Mouse (Mus musculus): ENCODE measurements around the gene Fam110a.

Fam110a gene

DNA sequence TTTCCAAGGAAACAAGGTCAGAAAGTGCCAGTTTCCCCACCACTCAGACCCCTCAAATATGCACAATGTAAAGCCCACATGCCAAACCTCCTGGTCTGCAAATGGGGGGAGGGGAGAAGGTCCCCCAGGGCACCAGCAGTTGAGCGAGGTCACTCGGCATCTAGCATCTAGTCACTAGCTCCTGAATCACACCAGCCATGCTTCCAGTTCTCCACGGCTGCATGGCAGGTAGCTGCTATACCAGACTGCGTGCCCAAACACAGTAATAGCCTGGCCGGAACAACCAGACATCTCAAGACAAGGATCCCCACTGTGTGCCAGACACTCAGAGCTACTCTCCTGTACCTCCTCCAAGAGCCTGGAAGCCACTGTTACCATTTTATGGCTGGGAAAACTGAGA lies 8.3 kb downstream of the Fam110a start:
- no peaks in the 10 kb centered on the region for H3K9me3 ChIP-seq (ENCODE audit: low read length)
- H3K36me3 ChIP-seq (ENCODE audit: insufficient read depth, low read length), result peaks cover 38% of the 10 kb centered on the region
- peaks cover 70% of the 10 kb centered on the region for H3K27me3 ChIP-seq (ENCODE audit: insufficient read depth, low read length)
- H3K4me3 ChIP-seq (replicated peaks; ENCODE audit: low read length), result no peak overlapping the region
- TF ChIP-seq POU5F1 (IDR thresholded peaks at IDR 0.05; ENCODE audit: borderline replicate concordance, low read length) (no peak), NANOG (IDR thresholded peaks at IDR 0.05; ENCODE audit: borderline replicate concordance, low read length) (no peak), CTCF (conservative IDR thresholded peaks at IDR 0.05; ENCODE audit: low read length) (no peak)
- peaks cover 77% of the 10 kb centered on the region for H3K4me1 ChIP-seq (replicated peaks; ENCODE audit: low read depth, low read length)

DNA sequence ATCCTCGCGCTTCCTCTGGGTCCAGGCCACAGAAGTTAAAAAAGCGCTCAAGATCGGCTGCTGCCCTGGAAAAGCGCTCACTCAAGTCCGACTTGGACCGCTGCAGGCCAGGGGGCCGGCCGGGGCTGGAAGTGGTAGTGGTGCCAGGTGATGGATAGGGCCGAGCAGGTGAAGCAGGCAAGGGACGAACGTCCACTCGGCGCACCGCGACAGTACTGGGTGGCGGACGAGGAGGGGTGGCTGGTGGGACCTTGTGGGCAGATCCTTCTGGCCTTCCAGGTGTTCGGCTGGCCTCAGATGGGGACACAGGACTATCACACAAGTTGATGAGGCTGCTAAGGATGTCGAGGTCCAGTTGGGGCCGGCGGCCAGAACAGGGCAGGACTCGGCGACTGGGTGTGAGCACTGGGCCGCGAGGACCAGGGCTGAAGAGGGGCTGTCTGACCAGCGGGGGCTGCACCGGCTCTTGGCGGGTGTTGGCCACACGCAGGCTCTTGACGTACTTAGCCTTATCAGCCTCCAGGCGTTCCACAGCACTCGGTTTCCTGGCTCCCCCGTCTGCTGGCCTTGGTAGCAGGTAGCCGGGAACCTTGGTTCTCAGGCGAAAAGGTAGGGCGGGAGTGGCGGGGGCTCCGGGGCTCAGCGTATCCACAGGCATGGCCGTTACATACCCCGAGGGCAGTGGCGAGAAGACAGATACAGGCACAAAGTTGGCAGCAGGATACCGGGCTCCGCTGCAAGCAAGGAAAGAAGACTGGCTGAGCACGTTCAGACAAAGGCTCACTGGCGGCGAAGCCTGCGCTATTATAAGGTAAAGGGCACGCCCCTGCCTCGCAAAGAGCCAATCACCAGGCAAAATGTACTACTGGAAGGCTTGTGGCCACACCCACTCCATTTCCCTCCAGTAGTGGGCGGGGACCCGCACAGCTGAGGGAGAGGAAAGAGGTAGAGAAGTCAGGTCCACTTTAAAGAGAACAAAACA lies 9.5 kb downstream of the Fam110a start:
- H3K36me3 ChIP-seq (ENCODE audit: insufficient read depth, low read length), result peaks cover 35% of the 10 kb centered on the region
- H3K4me3 ChIP-seq (replicated peaks; ENCODE audit: low read length), result peak overlapping the region; percentile 75
- H3K27me3 ChIP-seq (ENCODE audit: insufficient read depth, low read length), result peaks cover 67% of the 10 kb centered on the region
- no peaks in the 10 kb centered on the region for H3K9me3 ChIP-seq (ENCODE audit: low read length)
- TF ChIP-seq POU5F1 (IDR thresholded peaks at IDR 0.05; ENCODE audit: borderline replicate concordance, low read length), result no peak
- TF ChIP-seq CTCF (conservative IDR thresholded peaks at IDR 0.05; ENCODE audit: low read length), result no peak
- TF ChIP-seq NANOG (IDR thresholded peaks at IDR 0.05; ENCODE audit: borderline replicate concordance, low read length), result no peak
- H3K4me1 ChIP-seq (replicated peaks; ENCODE audit: low read depth, low read length), result peaks cover 70% of the 10 kb centered on the region

DNA sequence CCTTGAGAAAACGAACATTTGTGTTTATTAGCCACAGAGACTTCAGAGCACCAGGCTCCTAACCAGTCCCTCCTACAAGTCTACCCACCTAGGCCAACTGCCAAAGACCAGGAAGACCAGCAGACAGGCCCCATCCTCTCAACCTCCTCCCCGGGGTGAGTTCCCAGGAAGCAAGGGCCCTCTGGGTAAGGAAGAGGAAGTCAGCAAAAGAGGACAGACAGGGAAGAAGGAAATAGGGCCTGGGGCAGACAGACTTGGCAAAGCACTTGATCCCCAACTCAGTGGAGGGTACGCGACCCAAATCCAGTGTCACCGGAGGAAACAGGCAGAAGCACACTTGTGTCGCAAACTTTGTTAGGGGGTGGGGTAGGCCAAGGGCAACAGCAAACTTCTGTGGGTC lies 10.6 kb downstream of the Fam110a start:
- Histone ChIP-seq H3K4me1 (replicated peaks; ENCODE audit: low read depth, low read length) (peaks cover 72% of the 10 kb centered on the region), H3K36me3 (ENCODE audit: insufficient read depth, low read length) (peaks cover 35% of the 10 kb centered on the region), H3K9me3 (ENCODE audit: low read length) (no peaks in the 10 kb centered on the region), H3K27me3 (ENCODE audit: insufficient read depth, low read length) (peaks cover 57% of the 10 kb centered on the region), H3K4me3 (replicated peaks; ENCODE audit: low read length) (peak overlapping the region; percentile 75; the same call in 1 of the 2 replicates)
- no peak for TF ChIP-seq POU5F1 (IDR thresholded peaks at IDR 0.05; ENCODE audit: borderline replicate concordance, low read length)
- TF ChIP-seq CTCF (conservative IDR thresholded peaks at IDR 0.05; ENCODE audit: low read length), result no peak
- TF ChIP-seq NANOG (IDR thresholded peaks at IDR 0.05; ENCODE audit: borderline replicate concordance, low read length), result no peak

DNA sequence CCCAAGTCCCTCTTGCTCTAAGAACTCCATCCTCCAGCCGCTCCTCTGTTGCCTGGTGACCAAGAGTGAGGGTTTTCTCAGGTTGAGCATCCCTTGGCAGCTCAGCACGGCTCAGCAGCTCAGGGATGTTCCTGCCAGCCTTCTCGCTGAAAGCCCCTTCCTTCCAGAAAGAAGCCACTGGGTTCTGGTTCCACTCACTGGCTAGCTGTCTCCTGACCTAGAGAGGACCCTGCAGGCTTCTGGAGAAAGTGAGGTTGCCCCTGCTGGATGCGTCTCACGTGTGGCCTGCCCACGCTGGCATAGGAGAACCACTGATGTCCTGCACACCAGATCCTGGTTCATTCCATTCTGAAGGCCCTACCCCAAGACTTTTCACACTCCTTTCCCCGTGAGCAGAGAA lies 11.0 kb downstream of the Fam110a start:
- Histone ChIP-seq H3K4me3 (replicated peaks; ENCODE audit: low read length) (no peak overlapping the region), H3K27me3 (ENCODE audit: insufficient read depth, low read length) (peaks cover 52% of the 10 kb centered on the region), H3K36me3 (ENCODE audit: insufficient read depth, low read length) (peaks cover 35% of the 10 kb centered on the region), H3K4me1 (replicated peaks; ENCODE audit: low read depth, low read length) (peaks cover 72% of the 10 kb centered on the region), H3K9me3 (ENCODE audit: low read length) (no peaks in the 10 kb centered on the region)
- no peak for TF ChIP-seq NANOG (IDR thresholded peaks at IDR 0.05; ENCODE audit: borderline replicate concordance, low read length)
- no peak for TF ChIP-seq CTCF (conservative IDR thresholded peaks at IDR 0.05; ENCODE audit: low read length)
- no peak for TF ChIP-seq POU5F1 (IDR thresholded peaks at IDR 0.05; ENCODE audit: borderline replicate concordance, low read length)

DNA sequence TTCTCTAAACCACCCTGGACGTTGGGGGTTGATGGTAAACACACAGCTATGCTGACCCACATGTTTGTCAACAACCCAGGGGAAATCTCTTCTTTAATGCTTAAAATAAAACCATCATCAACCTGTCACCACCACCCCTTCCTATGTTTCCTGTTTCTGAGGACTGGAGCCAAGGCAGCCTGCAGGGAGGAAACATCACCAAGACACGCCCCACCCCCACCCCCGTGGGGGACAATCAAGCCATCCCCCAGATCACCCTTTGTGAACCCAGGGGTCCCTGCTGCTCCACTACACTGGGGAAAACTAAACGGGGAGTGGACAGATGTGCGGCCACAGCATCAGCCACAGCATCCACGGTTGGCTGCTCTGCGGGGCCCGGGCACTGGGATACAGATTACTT lies 11.6 kb downstream of the Fam110a start:
- no peaks in the 10 kb centered on the region for H3K9me3 ChIP-seq (ENCODE audit: low read length)
- TF ChIP-seq NANOG (IDR thresholded peaks at IDR 0.05; ENCODE audit: borderline replicate concordance, low read length), result no peak
- no peak for TF ChIP-seq CTCF (conservative IDR thresholded peaks at IDR 0.05; ENCODE audit: low read length)
- no peak for TF ChIP-seq POU5F1 (IDR thresholded peaks at IDR 0.05; ENCODE audit: borderline replicate concordance, low read length)
- peaks cover 35% of the 10 kb centered on the region for H3K36me3 ChIP-seq (ENCODE audit: insufficient read depth, low read length)
- no peak overlapping the region for H3K4me3 ChIP-seq (replicated peaks; ENCODE audit: low read length)
- H3K4me1 ChIP-seq (replicated peaks; ENCODE audit: low read depth, low read length), result peaks cover 71% of the 10 kb centered on the region
- peaks cover 47% of the 10 kb centered on the region for H3K27me3 ChIP-seq (ENCODE audit: insufficient read depth, low read length)

DNA sequence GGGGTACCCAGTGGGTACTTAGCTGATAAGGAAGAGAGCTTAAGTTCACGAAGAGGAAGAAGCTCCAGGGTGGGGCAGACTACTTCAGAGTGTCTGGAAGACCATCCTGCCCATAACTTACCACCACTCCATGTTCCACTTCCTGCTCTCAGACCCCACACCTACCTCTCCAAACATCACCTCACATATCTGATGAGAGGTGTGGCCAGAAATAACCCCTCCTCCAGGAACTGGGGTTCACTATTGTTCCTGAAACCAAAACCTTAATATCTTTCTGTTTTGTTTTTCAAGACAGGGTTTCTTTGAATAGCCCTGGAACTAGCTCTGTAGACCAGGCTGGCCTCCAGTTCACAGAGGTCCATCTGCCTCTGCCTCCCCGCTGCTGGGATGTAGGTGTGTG lies 12.2 kb downstream of the Fam110a start:
- no peaks in the 10 kb centered on the region for H3K9me3 ChIP-seq (ENCODE audit: low read length)
- H3K4me1 ChIP-seq (replicated peaks; ENCODE audit: low read depth, low read length), result peaks cover 71% of the 10 kb centered on the region
- H3K36me3 ChIP-seq (ENCODE audit: insufficient read depth, low read length), result peaks cover 35% of the 10 kb centered on the region
- peaks cover 41% of the 10 kb centered on the region for H3K27me3 ChIP-seq (ENCODE audit: insufficient read depth, low read length)
- H3K4me3 ChIP-seq (replicated peaks; ENCODE audit: low read length), result no peak overlapping the region
- no peak for TF ChIP-seq CTCF (conservative IDR thresholded peaks at IDR 0.05; ENCODE audit: low read length)
- TF ChIP-seq POU5F1 (IDR thresholded peaks at IDR 0.05; ENCODE audit: borderline replicate concordance, low read length), result no peak
- no peak for TF ChIP-seq NANOG (IDR thresholded peaks at IDR 0.05; ENCODE audit: borderline replicate concordance, low read length)

DNA sequence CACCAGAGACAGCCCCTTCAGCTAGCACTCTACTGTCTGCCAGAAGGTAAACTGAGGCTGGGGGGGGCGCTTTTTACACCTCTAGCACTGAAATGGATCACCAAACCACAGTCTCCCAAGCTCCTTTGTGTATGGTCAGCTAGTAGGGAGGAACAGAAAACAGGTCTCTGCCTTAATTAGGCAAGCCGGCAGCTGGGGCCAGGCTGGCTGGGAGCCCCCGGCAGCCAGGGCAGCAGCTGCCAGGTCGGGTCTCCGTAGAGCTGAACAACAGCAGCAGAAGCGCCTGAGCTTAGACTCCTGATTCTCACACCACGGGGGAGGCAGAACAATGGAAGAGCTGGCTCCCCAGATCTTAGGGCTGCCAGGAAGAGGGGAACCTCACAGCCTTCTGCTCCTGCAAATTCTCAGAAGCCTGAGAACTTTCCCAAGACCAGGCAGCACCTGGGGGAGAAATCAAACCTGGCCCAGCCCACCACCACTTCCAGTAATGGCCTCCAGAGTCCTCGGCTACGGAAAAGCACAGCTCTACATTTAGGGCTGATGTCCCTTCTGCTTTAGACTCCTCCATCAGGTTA lies 12.8 kb downstream of the Fam110a start:
- Histone ChIP-seq H3K4me1 (replicated peaks; ENCODE audit: low read depth, low read length) (peaks cover 69% of the 10 kb centered on the region), H3K27me3 (ENCODE audit: insufficient read depth, low read length) (peaks cover 35% of the 10 kb centered on the region), H3K36me3 (ENCODE audit: insufficient read depth, low read length) (peaks cover 35% of the 10 kb centered on the region), H3K9me3 (ENCODE audit: low read length) (no peaks in the 10 kb centered on the region), H3K4me3 (replicated peaks; ENCODE audit: low read length) (no peak overlapping the region)
- TF ChIP-seq CTCF (conservative IDR thresholded peaks at IDR 0.05; ENCODE audit: low read length) (no peak), NANOG (IDR thresholded peaks at IDR 0.05; ENCODE audit: borderline replicate concordance, low read length) (no peak), POU5F1 (IDR thresholded peaks at IDR 0.05; ENCODE audit: borderline replicate concordance, low read length) (no peak)

DNA sequence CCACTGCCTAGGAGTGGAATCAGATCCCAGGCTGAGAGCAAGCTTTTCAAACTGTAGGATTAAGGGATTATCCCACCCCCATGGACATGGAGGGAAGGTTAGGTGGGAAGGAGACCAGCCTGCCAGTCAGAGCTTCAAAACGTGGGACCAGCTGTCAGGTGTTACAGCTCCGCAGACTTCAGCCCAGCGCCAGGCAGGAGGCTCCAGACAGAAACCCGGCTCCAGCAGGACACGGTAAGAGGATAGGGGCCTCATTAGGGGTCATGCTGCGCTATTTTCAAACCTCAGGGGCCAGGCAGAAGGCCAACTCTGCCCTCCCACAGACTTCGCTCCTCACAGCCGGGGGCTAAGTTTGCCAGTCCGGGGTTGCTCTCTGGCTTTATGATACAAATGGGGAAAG lies 16.0 kb downstream of the Fam110a start:
- H3K36me3 ChIP-seq (ENCODE audit: insufficient read depth, low read length), result peaks cover 18% of the 10 kb centered on the region
- peaks cover 9% of the 10 kb centered on the region for H3K27me3 ChIP-seq (ENCODE audit: insufficient read depth, low read length)
- H3K4me1 ChIP-seq (replicated peaks; ENCODE audit: low read depth, low read length), result peaks cover 62% of the 10 kb centered on the region
- H3K9me3 ChIP-seq (ENCODE audit: low read length), result no peaks in the 10 kb centered on the region
- no peak for TF ChIP-seq POU5F1 (IDR thresholded peaks at IDR 0.05; ENCODE audit: borderline replicate concordance, low read length)
- no peak for TF ChIP-seq CTCF (conservative IDR thresholded peaks at IDR 0.05; ENCODE audit: low read length)
- TF ChIP-seq NANOG (IDR thresholded peaks at IDR 0.05; ENCODE audit: borderline replicate concordance, low read length), result no peak
- no peak overlapping the region for H3K4me3 ChIP-seq (replicated peaks; ENCODE audit: low read length)
